Mouse (Mus musculus): ENCODE data around the gene Tpst2. TPM values are rescaled to one million over a fixed set of nuclear protein-coding genes. Genes with fewer than 3 reads are reported as not detected.

The Tpst2 gene
- total and polyA plus RNA-seq, 2 experiments from 2014 or later = 42.9 to 86.1 TPM

DNA sequence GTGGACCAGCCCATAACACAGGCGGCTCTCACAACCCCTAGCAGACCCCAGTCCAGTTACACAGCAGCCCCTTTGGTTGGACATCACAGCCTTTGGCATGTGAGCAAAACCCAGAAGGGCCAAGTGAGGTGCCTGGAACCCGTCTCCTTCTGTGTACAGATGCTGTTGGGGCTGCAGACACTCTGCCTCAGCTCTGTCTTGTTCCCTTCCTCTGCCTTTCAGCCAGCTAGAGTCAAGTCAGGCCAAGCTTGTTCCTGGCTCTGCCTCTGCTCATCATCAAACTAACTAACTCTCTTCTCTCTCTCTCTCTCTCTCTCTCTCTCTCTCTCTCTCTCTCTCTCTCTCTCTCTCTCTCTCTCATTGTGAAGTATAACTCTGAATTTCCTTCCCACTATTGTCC, 39.9 kb upstream of the Tpst2 start:
- H3K36me3 ChIP-seq (replicated peaks; ENCODE audit: control insufficient read depth, insufficient read depth, low read length) = no peaks in the 10 kb centered on the region
- H3K27ac ChIP-seq (ENCODE audit: low read depth) = no peak overlapping the region
- no peaks in the 10 kb centered on the region for H3K9me3 ChIP-seq (replicated peaks; ENCODE audit: control insufficient read depth, low read length)
- no peaks in the 10 kb centered on the region for H3K4me1 ChIP-seq (ENCODE audit: control insufficient read depth, insufficient read depth)
- no peak overlapping the region for H3K4me2 ChIP-seq (ENCODE audit: low read depth, low read length)
- peaks cover 24% of the 10 kb centered on the region for H3K27me3 ChIP-seq (ENCODE audit: control insufficient read depth, insufficient read depth, low read length)
- TF ChIP-seq CTCF (IDR thresholded peaks at IDR 0.05; ENCODE audit: low read depth) = no peak
- TF ChIP-seq EP300 (IDR thresholded peaks at IDR 0.05; ENCODE audit: low read depth) = no peak
- ATAC-seq (ENCODE audit: insufficient read depth, low read depth) (no peak), DNase-seq (ENCODE audit: low spot score) (no peak)
- WGBS = 65% methylated on average over 2 of the region's 2 CpGs
- H3K9ac ChIP-seq (replicated peaks; ENCODE audit: low read depth, low read length) = no peak overlapping the region
- H3K4me3 ChIP-seq (ENCODE audit: low read depth, low read length) = no peak overlapping the region

DNA sequence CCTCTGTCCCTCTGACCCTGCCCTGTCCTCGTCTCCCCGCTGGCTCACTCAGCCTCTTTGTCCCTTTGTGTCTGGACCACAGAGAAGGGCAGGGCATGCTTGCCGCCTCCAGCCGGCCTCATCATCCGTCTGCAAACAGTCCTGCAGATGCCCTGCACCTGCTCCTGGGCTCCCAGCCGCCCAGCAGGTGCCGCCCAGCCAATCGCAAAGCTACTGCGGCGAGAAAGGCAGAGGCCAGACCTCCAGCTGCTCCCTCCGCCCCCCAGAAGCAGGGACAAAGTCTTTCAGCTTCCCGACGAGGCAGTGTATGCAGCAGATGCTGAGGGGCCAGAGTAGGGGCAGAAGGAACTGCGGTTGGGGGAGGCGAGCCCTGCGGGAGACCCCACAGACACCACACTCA, 39.1 kb upstream of the Tpst2 start:
- 8% methylated on average over 16 of the region's 16 CpGs for WGBS
- no peaks in the 10 kb centered on the region for H3K9me3 ChIP-seq (replicated peaks; ENCODE audit: control insufficient read depth, low read length)
- H3K27me3 ChIP-seq (ENCODE audit: control insufficient read depth, insufficient read depth, low read length) = peaks cover 24% of the 10 kb centered on the region
- no peak for DNase-seq (ENCODE audit: low spot score)
- H3K4me1 ChIP-seq (ENCODE audit: control insufficient read depth, insufficient read depth) = no peaks in the 10 kb centered on the region
- H3K27ac ChIP-seq (ENCODE audit: low read depth) = no peak overlapping the region
- H3K4me3 ChIP-seq (ENCODE audit: low read depth, low read length) = no peak overlapping the region
- no peaks in the 10 kb centered on the region for H3K36me3 ChIP-seq (replicated peaks; ENCODE audit: control insufficient read depth, insufficient read depth, low read length)
- ATAC-seq (ENCODE audit: insufficient read depth, low read depth) = no peak
- H3K4me2 ChIP-seq (ENCODE audit: low read depth, low read length) = no peak overlapping the region; the same call in 1 of the 2 replicates
- no peak overlapping the region for H3K9ac ChIP-seq (replicated peaks; ENCODE audit: low read depth, low read length)
- no peak for TF ChIP-seq EP300 (IDR thresholded peaks at IDR 0.05; ENCODE audit: low read depth)
- no peak for TF ChIP-seq CTCF (IDR thresholded peaks at IDR 0.05; ENCODE audit: low read depth)

DNA sequence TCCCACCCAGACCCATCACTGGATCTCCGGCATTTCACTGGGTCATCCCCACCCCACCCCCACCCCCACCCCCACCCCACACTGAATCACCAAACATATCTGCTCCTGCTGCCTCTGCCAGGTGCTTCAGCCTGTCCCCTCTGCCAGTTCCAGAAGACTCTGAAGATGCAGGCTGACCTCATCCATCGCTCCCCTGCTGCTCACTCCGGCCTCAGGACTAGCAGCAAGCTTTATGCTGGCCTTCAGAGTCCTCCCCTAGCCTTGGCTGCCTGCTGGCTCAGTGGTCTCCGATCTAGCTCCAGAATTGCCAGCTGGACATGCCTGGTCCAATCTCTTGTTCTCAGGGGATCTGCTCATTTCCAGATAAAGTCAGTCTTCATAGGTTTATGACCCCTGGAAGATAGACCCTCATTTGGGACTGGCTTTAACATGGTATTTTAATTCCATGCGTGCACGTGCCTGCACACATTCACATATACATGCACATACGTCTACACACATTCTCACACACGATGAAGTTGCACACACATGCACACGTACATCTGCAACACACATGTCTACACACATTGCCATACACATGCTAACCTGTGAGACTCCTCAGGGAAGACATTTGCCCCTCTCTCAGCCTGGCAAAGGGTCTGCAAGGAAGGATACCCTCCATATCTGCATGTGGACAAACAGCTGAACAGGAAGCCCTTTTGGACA, 38.5 kb upstream of the Tpst2 start:
- Histone ChIP-seq H3K36me3 (replicated peaks; ENCODE audit: control insufficient read depth, insufficient read depth, low read length) (no peaks in the 10 kb centered on the region), H3K4me2 (ENCODE audit: low read depth, low read length) (no peak overlapping the region), H3K4me1 (ENCODE audit: control insufficient read depth, insufficient read depth) (no peaks in the 10 kb centered on the region), H3K27ac (ENCODE audit: low read depth) (no peak overlapping the region), H3K9ac (replicated peaks; ENCODE audit: low read depth, low read length) (no peak overlapping the region), H3K9me3 (replicated peaks; ENCODE audit: control insufficient read depth, low read length) (no peaks in the 10 kb centered on the region), H3K27me3 (ENCODE audit: control insufficient read depth, insufficient read depth, low read length) (peaks cover 24% of the 10 kb centered on the region), H3K4me3 (ENCODE audit: low read depth, low read length) (no peak overlapping the region)
- DNase-seq (ENCODE audit: low spot score) (no peak), ATAC-seq (ENCODE audit: insufficient read depth, low read depth) (no peak)
- 50% methylated on average over 9 of the region's 9 CpGs for WGBS
- TF ChIP-seq CTCF (IDR thresholded peaks at IDR 0.05; ENCODE audit: low read depth) = no peak
- TF ChIP-seq EP300 (IDR thresholded peaks at IDR 0.05; ENCODE audit: low read depth) = no peak

DNA sequence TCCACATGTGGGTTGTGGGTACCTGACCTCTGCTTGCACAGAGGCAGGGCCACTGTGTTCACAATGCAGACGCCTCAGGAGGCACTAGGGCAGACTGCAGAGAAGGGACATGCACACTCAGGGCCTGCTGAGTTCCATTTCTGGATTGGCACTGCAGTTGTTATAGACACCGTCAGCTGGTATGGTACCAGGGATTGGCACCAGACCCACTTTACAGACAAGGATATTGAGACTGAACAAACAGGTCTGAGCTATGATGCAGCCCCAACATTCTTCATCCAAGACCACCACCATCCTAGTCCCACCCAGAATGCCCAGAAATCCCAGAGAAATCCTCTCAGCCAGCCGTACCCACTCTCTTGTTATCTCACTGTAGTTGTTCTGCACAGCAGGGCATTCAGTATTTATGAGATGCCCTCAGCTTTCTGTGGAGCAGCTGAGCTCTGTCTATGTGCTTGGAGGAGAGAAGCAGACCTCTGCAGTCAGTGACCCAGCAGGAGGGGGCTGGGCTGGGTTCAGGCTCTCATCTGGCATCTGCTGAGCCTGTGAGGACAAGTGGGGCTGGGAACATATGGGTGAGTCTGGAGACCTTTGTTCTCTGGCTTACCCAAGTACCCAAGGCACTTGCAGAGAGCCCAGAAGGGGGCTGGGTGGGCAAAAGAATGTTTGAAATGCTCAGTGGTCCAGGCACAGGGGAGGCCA, 37.6 kb upstream of the Tpst2 start:
- H3K27me3 ChIP-seq (ENCODE audit: control insufficient read depth, insufficient read depth, low read length) = peaks cover 24% of the 10 kb centered on the region

DNA sequence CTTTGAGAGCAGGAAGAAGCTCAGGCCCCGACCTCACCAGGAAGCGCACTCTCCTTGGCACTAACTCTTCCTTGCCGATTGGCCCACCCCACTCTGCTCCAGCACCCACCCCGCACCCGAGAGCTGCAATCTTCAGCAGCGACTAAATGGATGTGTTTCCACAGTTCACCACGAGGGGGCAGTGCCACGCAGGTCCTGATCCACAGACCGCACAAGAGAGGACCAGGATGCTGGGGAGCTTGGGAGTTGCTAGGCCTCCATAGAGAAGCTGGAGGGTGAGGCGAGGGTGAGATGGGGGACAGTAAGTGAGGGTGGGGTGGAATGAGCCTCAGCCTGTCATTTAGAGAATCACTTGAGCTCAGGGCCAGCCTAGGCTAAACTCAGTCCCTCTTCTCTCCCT, 35.7 kb upstream of the Tpst2 start:
- peak; percentile 64 for ATAC-seq (ENCODE audit: insufficient read depth, low read depth)
- peaks cover 20% of the 10 kb centered on the region for H3K27me3 ChIP-seq (ENCODE audit: control insufficient read depth, insufficient read depth, low read length)
- peak; percentile 78 for DNase-seq (ENCODE audit: low spot score)
- TF ChIP-seq EP300 (IDR thresholded peaks at IDR 0.05; ENCODE audit: low read depth) (no peak), CTCF (IDR thresholded peaks at IDR 0.05; ENCODE audit: low read depth) (peak; percentile 98)
- WGBS = 0% methylated on average over 10 of the region's 10 CpGs
- H3K36me3 ChIP-seq (replicated peaks; ENCODE audit: control insufficient read depth, insufficient read depth, low read length) = no peaks in the 10 kb centered on the region
- H3K4me1 ChIP-seq (ENCODE audit: control insufficient read depth, insufficient read depth) = peaks cover 11% of the 10 kb centered on the region
- no peaks in the 10 kb centered on the region for H3K9me3 ChIP-seq (replicated peaks; ENCODE audit: control insufficient read depth, low read length)
- no peak overlapping the region for H3K9ac ChIP-seq (replicated peaks; ENCODE audit: low read depth, low read length)
- no peak overlapping the region for H3K4me3 ChIP-seq (ENCODE audit: low read depth, low read length)
- no peak overlapping the region for H3K27ac ChIP-seq (ENCODE audit: low read depth)
- H3K4me2 ChIP-seq (ENCODE audit: low read depth, low read length) = peak overlapping the region; percentile 20; the same call in 1 of the 2 replicates

More for the DNA sequence above, 37.6 kb upstream of the Tpst2 start:
- TF ChIP-seq EP300 (IDR thresholded peaks at IDR 0.05; ENCODE audit: low read depth) (no peak), CTCF (IDR thresholded peaks at IDR 0.05; ENCODE audit: low read depth) (no peak)
- ATAC-seq (ENCODE audit: insufficient read depth, low read depth) (no peak), DNase-seq (ENCODE audit: low spot score) (no peak)
- Histone ChIP-seq H3K27ac (ENCODE audit: low read depth) (no peak overlapping the region), H3K36me3 (replicated peaks; ENCODE audit: control insufficient read depth, insufficient read depth, low read length) (no peaks in the 10 kb centered on the region), H3K4me3 (ENCODE audit: low read depth, low read length) (no peak overlapping the region), H3K9ac (replicated peaks; ENCODE audit: low read depth, low read length) (no peak overlapping the region), H3K4me1 (ENCODE audit: control insufficient read depth, insufficient read depth) (peaks cover 4% of the 10 kb centered on the region; the same call in 1 of the 2 replicates), H3K9me3 (replicated peaks; ENCODE audit: control insufficient read depth, low read length) (no peaks in the 10 kb centered on the region), H3K4me2 (ENCODE audit: low read depth, low read length) (no peak overlapping the region)
- WGBS = 60% methylated on average over 3 of the region's 3 CpGs
